Mouse (Mus musculus) layer of hippocampus, adult 18-20 months (tissue): ENCODE data around the gene Hoxa7. TPM values are rescaled to one million over a fixed set of nuclear protein-coding genes. Genes with fewer than 3 reads are reported as not detected.

Source experiments
- DNase-seq, 2 experiments: peaks; one replicate each; pipeline ENCODE4 v3.0.0; 2022; ENCODE audit warnings: low spot score in 2 of 2
- total RNA-seq, 2 experiments: library from RNA; stranded (reverse); gene quantifications; 2 replicates each; pipeline ENCODE4 v1.2.3; 2021

Gene Hoxa7
- total RNA-seq, 2 experiments from 2014 or later = 0.36 TPM; not detected in 1

- DNase-seq = no peak
Observed at GRCm38 (mm10) chr6:52226569-52227257, 5.1 kb upstream of the Hoxa7 start.

GRCm38 (mm10) chr6:52225612-52226568 is 4.2 kb upstream of the Hoxa7 start:
- DNase-seq = no peak

GRCm38 (mm10) chr6:52224895-52225611 is 3.4 kb upstream of the Hoxa7 start:
- no peak for DNase-seq

GRCm38 (mm10) chr6:52223939-52224760 is 2.5 kb upstream of the Hoxa7 start:
- DNase-seq = no peak

GRCm38 (mm10) chr6:52222729-52223128 is 1.1 kb upstream of the Hoxa7 start:
- no peak for DNase-seq

GRCm38 (mm10) chr6:52221993-52222685 is 485 bp upstream of the Hoxa7 start:
- no peak for DNase-seq

- no peak for DNase-seq
Observed at GRCm38 (mm10) chr6:52220865-52221310, 766 bp downstream of the Hoxa7 start.

- DNase-seq = no peak
Observed at GRCm38 (mm10) chr6:52220003-52220864, 1.4 kb downstream of the Hoxa7 start.

- DNase-seq = no peak
Observed at GRCm38 (mm10) chr6:52219234-52219942, 2.3 kb downstream of the Hoxa7 start.

GRCm38 (mm10) chr6:52218643-52219215 is 2.9 kb downstream of the Hoxa7 start:
- no peak for DNase-seq

GRCm38 (mm10) chr6:52217895-52218642 is 3.6 kb downstream of the Hoxa7 start:
- DNase-seq = no peak

- DNase-seq = no peak
Observed at GRCm38 (mm10) chr6:52217459-52217768, 4.2 kb downstream of the Hoxa7 start.

- no peak for DNase-seq
Observed at GRCm38 (mm10) chr6:52216691-52217458, 4.8 kb downstream of the Hoxa7 start.

- no peak for DNase-seq
Observed at GRCm38 (mm10) chr6:52215771-52216535, 5.7 kb downstream of the Hoxa7 start.

GRCm38 (mm10) chr6:52215070-52215469 is 6.6 kb downstream of the Hoxa7 start:
- no peak for DNase-seq

- DNase-seq = no peak
Observed at GRCm38 (mm10) chr6:52214271-52214670, 7.4 kb downstream of the Hoxa7 start.
